Mouse (Mus musculus) forebrain, embryonic 15.5 days (tissue): Measurements from ENCODE around the gene AU040320. TPM values are rescaled to one million over a fixed set of nuclear protein-coding genes. Genes with fewer than 3 reads are reported as not detected.

Experiments used
- ATAC-seq: fragments of 200-750 bp; cut with Nextera tagmentation; replicated peaks from 2 replicates; pipeline ENCODE4 v1.8.0; 2017; ENCODE audit warnings: mild to moderate bottlenecking, moderate TSS enrichment, moderate library complexity
- H3K27ac ChIP-seq: fragments of 300-500 bp; sonication (generic); replicated peaks from 2 replicates; pipeline ENCODE4 v1.5.1; 2015; ENCODE audit warnings: mild to moderate bottlenecking, inconsistent platforms
- H3K27me3 ChIP-seq: fragments of 300-500 bp; sonication (generic); 2 replicates; pipeline ENCODE4 v1.6.1; 2015; ENCODE audit warnings: inconsistent platforms
- H3K36me3 ChIP-seq: fragments of 300-500 bp; sonication (generic); 2 replicates; pipeline ENCODE4 v1.6.1; 2015; ENCODE audit warnings: mild to moderate bottlenecking, inconsistent platforms
- H3K4me1 ChIP-seq: fragments of 300-500 bp; sonication (generic); 2 replicates; pipeline ENCODE4 v1.6.1; 2015; ENCODE audit warnings: inconsistent platforms
- H3K4me2 ChIP-seq: fragments of 300-500 bp; sonication (generic); replicated peaks from 2 replicates; pipeline ENCODE4 v1.6.1; 2015; ENCODE audit warnings: mild to moderate bottlenecking, inconsistent platforms
- H3K4me3 ChIP-seq: fragments of 300-500 bp; sonication (generic); 2 replicates; pipeline ENCODE4 v1.5.1; 2015; ENCODE audit warnings: mild to moderate bottlenecking, inconsistent platforms
- H3K9ac ChIP-seq: fragments of 300-500 bp; sonication (generic); replicated peaks from 2 replicates; pipeline ENCODE4 v1.6.1; 2015; ENCODE audit warnings: mild to moderate bottlenecking, inconsistent platforms
- H3K9me3 ChIP-seq: fragments of 300-500 bp; sonication (generic); 2 replicates; pipeline ENCODE4 v1.6.1; 2016; ENCODE audit warnings: inconsistent platforms
- WGBS: fragments of 180-500 bp; shearing (Covaris S2); methylation state at CpG from one replicate; pipeline ENCODE4 v1.1.7; 2015; ENCODE audit warnings: mixed read lengths; 5-methylcytosine and 5-hydroxymethylcytosine counted together
- polyA plus RNA-seq: library from polyadenylated mRNA; unstranded; fragments of >200 nt; fragmentation: Nextera tagmentation; extraction: Ambion mirVana; gene quantifications from 2 replicates; pipeline ENCODE4 v1.2.1, GENCODE M21; 2015

AU040320 gene
- polyA plus RNA-seq, 1 experiment from 2014 or later = 32.2 TPM

GRCm38 (mm10) chr4:126741448-126741847, 11.9 kb upstream of the AU040320 start:
- ATAC-seq = peak; percentile 73
- H3K27ac ChIP-seq = no peak overlapping the region
- H3K4me1 ChIP-seq = peaks cover 8% of the 10 kb centered on the region; the same call in 1 of the 2 replicates
- H3K9ac ChIP-seq = no peak overlapping the region
- no peaks in the 10 kb centered on the region for H3K9me3 ChIP-seq
- no peak overlapping the region for H3K4me3 ChIP-seq
- peaks cover 21% of the 10 kb centered on the region for H3K36me3 ChIP-seq
- 0 out of 2 replicates have a peak overlapping the region, but pooled peaks have one; percentile 18 for H3K4me2 ChIP-seq
- peaks cover 39% of the 10 kb centered on the region for H3K27me3 ChIP-seq
- WGBS = 3% methylated on average over 12 of the region's 12 CpGs

- WGBS = 58% methylated on average over 2 of the region's 2 CpGs
- peaks cover 23% of the 10 kb centered on the region; the same call in 1 of the 2 replicates for H3K27me3 ChIP-seq
Measured at GRCm38 (mm10) chr4:126742976-126743375, 10.4 kb upstream of the AU040320 start.

GRCm38 (mm10) chr4:126743713-126744112, 9.6 kb upstream of the AU040320 start:
- Histone ChIP-seq H3K4me2 (no peak overlapping the region), H3K9ac (no peak overlapping the region), H3K4me1 (peaks cover 17% of the 10 kb centered on the region), H3K9me3 (no peaks in the 10 kb centered on the region), H3K27ac (no peak overlapping the region), H3K36me3 (peaks cover 39% of the 10 kb centered on the region), H3K27me3 (peaks cover 16% of the 10 kb centered on the region; the same call in 1 of the 2 replicates), H3K4me3 (no peak overlapping the region)
- no peak for ATAC-seq
- 11% methylated on average over 11 of the region's 11 CpGs for WGBS

More at GRCm38 (mm10) chr4:126742976-126743375, 10.4 kb upstream of the AU040320 start:
- Histone ChIP-seq H3K36me3 (peaks cover 32% of the 10 kb centered on the region), H3K27ac (no peak overlapping the region), H3K9me3 (no peaks in the 10 kb centered on the region), H3K4me1 (peaks cover 10% of the 10 kb centered on the region; the same call in 1 of the 2 replicates), H3K4me3 (no peak overlapping the region), H3K9ac (no peak overlapping the region), H3K4me2 (no peak overlapping the region)
- ATAC-seq = no peak

- H3K27ac ChIP-seq = no peak overlapping the region
- peaks cover 46% of the 10 kb centered on the region for H3K36me3 ChIP-seq
- no peak overlapping the region for H3K4me2 ChIP-seq
- H3K9me3 ChIP-seq = no peaks in the 10 kb centered on the region
- no peak overlapping the region for H3K4me3 ChIP-seq
- ATAC-seq = no peak
- peaks cover 5% of the 10 kb centered on the region; the same call in 1 of the 2 replicates for H3K27me3 ChIP-seq
- peaks cover 28% of the 10 kb centered on the region for H3K4me1 ChIP-seq
- WGBS = 85% methylated on average over 14 of the region's 14 CpGs
- H3K9ac ChIP-seq = no peak overlapping the region
Measured at GRCm38 (mm10) chr4:126744831-126745230, 8.5 kb upstream of the AU040320 start.

GRCm38 (mm10) chr4:126745506-126746193, 7.7 kb upstream of the AU040320 start:
- Histone ChIP-seq H3K9ac (no peak overlapping the region), H3K27me3 (0 out of 2 replicates have a peak, but pooled peaks cover 4% of the 10 kb centered on the region), H3K9me3 (no peaks in the 10 kb centered on the region), H3K36me3 (peaks cover 46% of the 10 kb centered on the region), H3K4me3 (no peak overlapping the region), H3K4me2 (no peak overlapping the region), H3K4me1 (peaks cover 37% of the 10 kb centered on the region), H3K27ac (no peak overlapping the region; the same call in 1 of the 2 replicates)
- no peak for ATAC-seq
- WGBS = 32% methylated on average over 13 of the region's 13 CpGs

- no peak overlapping the region; the same call in 1 of the 2 replicates for H3K27ac ChIP-seq
- no peak overlapping the region for H3K9ac ChIP-seq
- H3K27me3 ChIP-seq = 0 out of 2 replicates have a peak, but pooled peaks cover 4% of the 10 kb centered on the region
- peaks cover 43% of the 10 kb centered on the region for H3K4me1 ChIP-seq
- H3K36me3 ChIP-seq = peaks cover 46% of the 10 kb centered on the region
- WGBS = 81% methylated on average over 10 of the region's 10 CpGs
- H3K9me3 ChIP-seq = no peaks in the 10 kb centered on the region
- no peak overlapping the region for H3K4me2 ChIP-seq
- H3K4me3 ChIP-seq = no peak overlapping the region
- no peak for ATAC-seq
Measured at GRCm38 (mm10) chr4:126746194-126746840, 7.0 kb upstream of the AU040320 start.

- peaks cover 56% of the 10 kb centered on the region for H3K4me1 ChIP-seq
- no peak overlapping the region for H3K9ac ChIP-seq
- H3K27me3 ChIP-seq = no peaks in the 10 kb centered on the region
- peaks cover 46% of the 10 kb centered on the region for H3K36me3 ChIP-seq
- WGBS = 91% methylated on average over 8 of the region's 8 CpGs
- H3K9me3 ChIP-seq = no peaks in the 10 kb centered on the region
- no peak overlapping the region for H3K4me2 ChIP-seq
- no peak for ATAC-seq
- no peak overlapping the region for H3K4me3 ChIP-seq
- H3K27ac ChIP-seq = no peak overlapping the region
Measured at GRCm38 (mm10) chr4:126748381-126748780, 5.0 kb upstream of the AU040320 start.

GRCm38 (mm10) chr4:126749553-126749952, 3.8 kb upstream of the AU040320 start:
- peaks cover 61% of the 10 kb centered on the region for H3K4me1 ChIP-seq
- H3K9me3 ChIP-seq = no peaks in the 10 kb centered on the region
- no peak for ATAC-seq
- no peaks in the 10 kb centered on the region for H3K27me3 ChIP-seq
- peak overlapping the region; percentile 20 for H3K4me2 ChIP-seq
- H3K9ac ChIP-seq = no peak overlapping the region
- H3K4me3 ChIP-seq = peak overlapping the region; percentile 9
- H3K27ac ChIP-seq = peak overlapping the region; percentile 59
- peaks cover 42% of the 10 kb centered on the region for H3K36me3 ChIP-seq
- WGBS = 78% methylated on average over 11 of the region's 11 CpGs

GRCm38 (mm10) chr4:126750046-126750683, 3.2 kb upstream of the AU040320 start:
- peaks cover 36% of the 10 kb centered on the region for H3K36me3 ChIP-seq
- no peaks in the 10 kb centered on the region for H3K27me3 ChIP-seq
- peak overlapping the region; percentile 20 for H3K4me2 ChIP-seq
- peaks cover 67% of the 10 kb centered on the region for H3K4me1 ChIP-seq
- ATAC-seq = no peak
- 59% methylated on average over 26 of the region's 26 CpGs for WGBS
- H3K9ac ChIP-seq = peak overlapping the region; percentile 27; the same call in 1 of the 2 replicates
- H3K27ac ChIP-seq = peak overlapping the region; percentile 59
- no peaks in the 10 kb centered on the region for H3K9me3 ChIP-seq
- H3K4me3 ChIP-seq = peak overlapping the region; percentile 9

GRCm38 (mm10) chr4:126750863-126751555, 2.3 kb upstream of the AU040320 start:
- peak overlapping the region; percentile 99 for H3K4me3 ChIP-seq
- peak overlapping the region; percentile 94 for H3K4me2 ChIP-seq
- 51% methylated on average over 8 of the region's 8 CpGs for WGBS
- H3K9ac ChIP-seq = 0 out of 2 replicates have a peak overlapping the region, but pooled peaks have one; percentile 15
- peaks cover 63% of the 10 kb centered on the region for H3K4me1 ChIP-seq
- ATAC-seq = no peak
- no peaks in the 10 kb centered on the region for H3K9me3 ChIP-seq
- no peak overlapping the region for H3K27ac ChIP-seq
- no peaks in the 10 kb centered on the region for H3K27me3 ChIP-seq
- peaks cover 30% of the 10 kb centered on the region for H3K36me3 ChIP-seq

GRCm38 (mm10) chr4:126751556-126752023, 1.8 kb upstream of the AU040320 start:
- H3K9me3 ChIP-seq = no peaks in the 10 kb centered on the region
- H3K4me3 ChIP-seq = peak overlapping the region; percentile 99
- H3K9ac ChIP-seq = peak overlapping the region; percentile 98
- H3K27ac ChIP-seq = no peak overlapping the region
- H3K27me3 ChIP-seq = no peaks in the 10 kb centered on the region
- H3K4me1 ChIP-seq = peaks cover 62% of the 10 kb centered on the region
- H3K36me3 ChIP-seq = peaks cover 24% of the 10 kb centered on the region
- peak overlapping the region; percentile 94 for H3K4me2 ChIP-seq
- WGBS = 49% methylated on average over 10 of the region's 10 CpGs
- ATAC-seq = no peak
